Mouse (Mus musculus) heart, postnatal 4 days (tissue): Measurements from ENCODE around the gene Trp73. TPM values are rescaled to one million over a fixed set of nuclear protein-coding genes. Genes with fewer than 3 reads are reported as not detected.
A peak's percentile ranks its signal among the peaks of the same experiment; 100 is the strongest.

Source experiments
- DNase-seq: peaks from one replicate; pipeline ENCODE4 v3.0.0; 2021
- total RNA-seq, 2 experiments: library from RNA; stranded (reverse); gene quantifications; 2 replicates each; pipeline ENCODE4 v1.2.3; 2021

Trp73 gene
- total RNA-seq, 2 experiments from 2014 or later, result not detected

- DNase-seq, result no peak
Measured at GRCm38 (mm10) chr4:154103386-154103785, 36.6 kb downstream of the Trp73 start.

DNA sequence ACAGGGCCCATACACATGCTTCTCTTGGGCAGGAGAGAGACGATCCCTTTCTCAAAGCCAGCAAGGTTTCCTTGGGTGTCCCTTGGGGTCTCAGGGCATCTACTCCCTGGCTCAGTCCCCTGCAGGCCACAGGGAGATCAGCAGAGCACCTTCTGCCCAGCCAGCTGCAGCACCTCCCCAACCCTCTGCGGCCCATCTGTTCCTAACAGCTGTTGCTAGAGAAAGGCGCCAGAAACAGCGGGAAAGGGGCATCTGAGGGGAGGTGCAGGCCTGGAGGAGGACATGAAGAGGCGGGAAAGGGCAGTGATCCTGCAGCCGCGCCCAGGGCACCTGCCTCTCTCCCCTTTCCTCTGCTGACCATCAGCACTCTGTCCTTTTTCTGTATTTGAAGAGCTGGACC lies 40.6 kb downstream of the Trp73 start:
- DNase-seq, result no peak

GRCm38 (mm10) chr4:154096111-154096510 lies 43.9 kb downstream of the Trp73 start:
- DNase-seq, result no peak

- peak; percentile 31 for DNase-seq
Measured at GRCm38 (mm10) chr4:154093210-154093609, 46.8 kb downstream of the Trp73 start.

DNA sequence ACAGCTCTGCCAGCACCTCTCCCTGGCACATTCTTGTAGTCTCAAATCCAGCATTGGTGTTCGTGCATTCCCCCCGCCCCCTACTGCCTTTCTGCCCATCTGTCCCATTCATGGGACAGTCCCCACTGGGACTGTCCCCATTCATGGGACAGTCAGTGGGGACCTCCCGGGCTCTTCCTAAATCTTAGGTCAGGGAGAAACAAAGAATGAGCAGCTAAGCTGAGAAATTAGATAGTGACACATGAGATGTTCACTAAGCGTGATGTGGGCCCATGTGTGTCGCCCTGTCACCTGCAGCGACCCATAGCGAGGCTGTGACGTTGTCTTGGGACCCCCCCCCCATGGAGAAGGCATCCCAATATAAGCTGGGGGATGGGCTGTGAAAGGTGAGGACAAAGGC lies 48.7 kb downstream of the Trp73 start:
- no peak for DNase-seq

- DNase-seq, result no peak
Measured at GRCm38 (mm10) chr4:154089205-154089604, 50.8 kb downstream of the Trp73 start.

DNA sequence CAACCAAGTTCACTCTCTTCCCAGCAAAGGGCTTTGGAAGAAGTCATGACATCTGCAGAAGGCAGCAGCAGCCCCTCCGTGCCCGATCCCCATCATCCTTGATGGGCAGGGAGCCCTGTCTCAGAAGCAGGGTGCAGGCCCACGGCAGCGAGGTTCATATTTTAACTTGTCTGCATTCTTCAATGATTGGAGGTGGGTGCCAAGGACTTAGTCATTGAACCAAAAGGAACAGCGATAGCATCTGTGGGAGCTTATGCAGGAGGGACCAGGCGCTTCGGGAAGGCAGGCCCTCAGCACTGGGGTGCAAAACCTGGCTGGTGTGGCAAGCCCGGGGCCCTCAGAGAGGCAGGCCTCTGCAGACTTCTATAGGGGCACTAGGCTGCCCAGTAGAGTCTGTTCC lies 53.6 kb downstream of the Trp73 start:
- DNase-seq, result no peak

GRCm38 (mm10) chr4:154085856-154086255 lies 54.2 kb downstream of the Trp73 start:
- DNase-seq, result no peak

GRCm38 (mm10) chr4:154081974-154082373 lies 58.0 kb downstream of the Trp73 start:
- no peak for DNase-seq

GRCm38 (mm10) chr4:154081021-154081420 lies 59.0 kb downstream of the Trp73 start:
- DNase-seq, result no peak

DNA sequence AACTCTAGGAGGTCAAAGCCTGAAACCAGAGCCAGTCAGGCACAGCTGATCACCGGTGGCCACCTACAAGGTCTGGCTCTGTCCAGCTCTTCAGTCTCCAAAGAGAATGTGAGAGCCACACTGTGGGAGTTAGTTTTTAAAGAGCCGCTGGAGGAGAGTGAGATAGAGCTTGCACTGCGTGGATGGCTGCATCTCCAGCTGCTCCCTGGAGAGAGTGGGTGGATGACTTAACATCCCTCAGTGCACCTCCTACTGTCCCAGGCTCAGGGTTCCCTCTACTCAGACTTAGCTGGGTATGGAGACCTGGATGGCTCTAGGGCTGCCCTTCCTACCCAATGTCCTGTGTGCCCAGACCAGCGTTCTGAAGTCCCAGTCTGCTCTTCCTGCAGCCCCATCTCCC lies 59.8 kb downstream of the Trp73 start:
- DNase-seq, result no peak

GRCm38 (mm10) chr4:154071941-154072340 lies 68.1 kb downstream of the Trp73 start:
- DNase-seq, result no peak

DNA sequence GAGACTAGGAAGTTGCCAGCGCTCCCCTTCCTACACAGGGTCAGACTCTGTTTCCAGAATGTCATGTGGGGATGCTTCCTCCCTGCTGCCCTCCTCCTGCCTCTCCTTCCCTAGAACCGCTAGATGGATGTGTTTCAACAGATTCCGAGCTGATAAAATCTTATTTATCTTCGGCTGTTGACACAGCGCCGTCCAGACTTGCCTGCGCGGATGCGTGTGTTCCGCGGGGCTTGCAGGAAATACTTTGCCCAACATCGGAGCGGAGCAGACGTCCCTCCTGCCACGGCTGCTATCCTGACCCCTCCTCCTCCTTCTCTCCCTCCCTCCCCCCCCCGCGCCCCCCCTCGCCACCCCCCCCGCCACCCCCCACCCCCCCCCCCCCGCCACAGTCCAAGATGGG lies 68.5 kb downstream of the Trp73 start:
- DNase-seq, result no peak

DNA sequence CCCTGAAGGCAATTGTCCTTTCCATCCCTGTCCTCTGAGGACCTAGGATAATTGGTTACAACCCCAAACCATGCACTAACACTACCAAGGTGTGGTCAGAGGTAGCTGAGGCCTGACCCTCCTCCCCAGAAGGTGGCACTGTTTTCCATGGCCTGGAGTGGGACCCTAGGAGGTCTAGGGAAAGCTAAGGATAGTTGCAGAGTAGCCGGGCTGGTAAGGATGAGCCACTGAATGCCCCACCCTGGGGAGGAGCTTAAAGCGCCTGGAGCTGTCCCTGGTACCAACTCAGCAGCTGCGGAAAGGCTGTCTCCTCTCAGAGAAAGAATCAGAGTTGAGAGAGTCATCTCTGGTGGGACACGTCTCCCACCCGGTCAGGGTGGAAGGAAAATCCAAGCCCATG lies 69.1 kb downstream of the Trp73 start:
- peak; percentile 60 for DNase-seq

DNA sequence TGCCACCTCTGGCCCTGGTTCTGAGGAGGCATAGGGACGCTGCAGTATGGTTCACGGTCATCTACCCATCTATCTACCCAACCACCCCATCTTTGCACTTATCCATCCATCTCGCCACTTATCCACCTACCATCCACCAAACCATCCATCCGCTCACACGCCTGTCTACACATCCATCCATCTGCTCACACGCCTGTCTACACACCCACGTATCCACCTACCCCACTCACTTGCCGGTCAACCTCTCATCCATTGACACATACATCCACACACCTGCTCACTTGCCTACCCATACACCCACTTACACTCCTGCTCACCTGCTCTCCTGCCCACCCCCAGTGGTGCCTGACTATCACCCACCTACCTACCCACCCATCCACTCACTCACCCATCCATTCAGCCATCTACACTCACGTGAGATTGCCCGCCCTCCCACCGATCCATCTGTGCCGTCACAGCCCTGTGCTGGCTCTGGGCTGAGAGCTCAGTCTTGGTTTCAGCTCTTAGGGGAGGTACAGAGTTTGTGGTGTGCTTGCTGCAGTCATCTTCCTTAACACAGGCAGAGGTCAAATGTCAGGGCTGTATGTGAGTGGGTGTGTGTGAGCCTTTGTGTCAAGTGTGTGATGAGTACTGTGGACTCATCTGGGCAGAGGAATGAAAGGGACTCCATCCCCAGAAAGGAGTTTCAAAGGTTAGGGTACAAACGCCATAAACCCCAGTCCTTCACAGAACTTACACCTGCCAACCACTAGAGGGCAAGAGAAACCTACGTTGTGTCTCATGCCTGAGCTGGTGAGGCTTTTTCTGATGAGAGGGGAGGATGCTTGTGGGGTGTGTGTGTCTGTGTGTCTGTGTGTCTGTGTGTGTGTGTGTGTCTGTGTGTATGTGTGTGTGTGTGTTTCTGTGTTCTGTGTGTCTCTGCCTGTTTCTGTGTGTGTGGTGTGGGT lies 74.9 kb downstream of the Trp73 start:
- peak; percentile 24 for DNase-seq

GRCm38 (mm10) chr4:154057696-154058095 lies 82.3 kb downstream of the Trp73 start:
- peak; percentile 31 for DNase-seq

- DNase-seq, result peak; percentile 48
Measured at GRCm38 (mm10) chr4:154056661-154057060, 83.3 kb downstream of the Trp73 start.

- no peak for DNase-seq
Measured at GRCm38 (mm10) chr4:154056046-154056445, 84.0 kb downstream of the Trp73 start.

DNA sequence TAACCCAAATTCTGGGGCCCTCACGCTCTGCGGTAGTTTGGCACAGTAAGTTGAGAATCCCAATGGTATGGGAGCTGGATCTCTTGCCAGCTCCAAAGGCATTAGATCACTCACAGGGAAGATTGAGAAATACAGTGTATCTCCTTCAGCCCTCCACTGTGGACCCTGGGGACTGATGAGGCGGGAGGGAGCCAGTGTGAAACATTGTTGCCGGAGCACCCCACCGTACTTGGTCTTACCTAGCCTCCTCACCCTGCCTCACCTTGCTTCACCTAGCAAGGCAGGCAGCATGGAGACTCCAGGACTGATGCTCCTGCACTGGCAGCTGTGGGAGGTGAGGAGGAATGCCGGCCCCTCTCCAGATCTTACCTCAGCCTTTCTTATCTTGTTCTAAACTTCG lies 84.5 kb downstream of the Trp73 start:
- DNase-seq, result peak; percentile 14

- no peak for DNase-seq
Measured at GRCm38 (mm10) chr4:154053065-154053464, 86.9 kb downstream of the Trp73 start.

- no peak for DNase-seq
Measured at GRCm38 (mm10) chr4:154051401-154051800, 88.6 kb downstream of the Trp73 start.

DNA sequence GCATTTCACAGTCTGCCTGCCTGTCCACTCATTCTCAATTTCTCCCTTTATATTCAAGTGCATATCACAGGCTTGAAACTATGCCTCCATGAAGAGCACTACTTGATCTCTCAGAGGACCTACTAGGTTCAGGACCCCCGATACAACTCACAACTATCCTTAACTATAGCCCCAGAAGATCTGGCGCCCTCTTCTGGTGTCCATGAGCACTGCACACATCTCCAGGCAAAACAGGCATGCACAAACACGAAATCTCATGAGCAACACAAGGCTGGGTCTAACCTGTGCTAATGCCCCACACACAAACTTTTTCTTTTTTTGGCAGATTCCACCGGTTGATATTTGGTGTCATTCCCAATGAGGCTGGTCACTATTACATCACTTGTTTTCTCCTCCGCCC lies 94.2 kb downstream of the Trp73 start:
- no peak for DNase-seq

- DNase-seq, result no peak
Measured at GRCm38 (mm10) chr4:154042577-154042976, 97.4 kb downstream of the Trp73 start, which contains the start of gene Ccdc27. Gene Ccdc27, minus strand, starts transcription at chr4:154042677.

DNA sequence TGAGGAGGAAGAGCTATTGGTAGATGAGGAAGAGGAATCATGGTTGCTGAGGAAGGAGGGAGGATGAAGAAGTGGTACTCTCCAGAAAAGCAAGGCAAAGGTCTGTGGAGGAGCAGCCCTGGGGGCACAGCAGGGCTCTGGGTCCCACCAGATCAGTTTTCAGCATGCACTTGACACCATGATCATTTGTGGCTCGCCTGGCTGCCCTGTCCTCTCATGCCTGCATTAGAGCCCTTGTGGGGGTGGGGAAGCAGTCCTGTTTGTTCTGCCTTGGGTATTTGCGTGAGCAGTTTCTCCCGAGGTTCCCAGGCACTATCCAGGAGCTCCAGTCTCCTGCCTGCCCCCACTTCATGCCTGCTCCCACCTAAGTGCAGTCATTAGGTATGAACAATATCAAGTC lies 102.9 kb downstream of the Trp73 start:
- no peak for DNase-seq
